Mouse (Mus musculus) thymus, adult 2 months (tissue): ENCODE measurements at regions not wholly inside any gene's neighbourhood (a gene's known extent, or its start where the extent isn't known, plus 50 kb on each side); places are given as distances from the start of the nearest gene placed in this dataset.

Source experiments
- CTCF ChIP-seq: fragments of 200-500 bp; IDR thresholded peaks from 2 replicates; pipeline ENCODE4 v1.5.1; 2012; ENCODE audit warnings: mild to moderate bottlenecking, control low read depth, low read length, moderate library complexity, borderline replicate concordance; ENCODE audit not compliant: control insufficient read depth, poor library complexity, insufficient read depth; ENCODE audit errors: extremely low read depth
- POLR2A ChIP-seq: fragments of 200-500 bp; IDR thresholded peaks from 2 replicates; pipeline ENCODE4 v1.6.1; 2012; ENCODE audit warnings: mild to moderate bottlenecking, low read length, control low read depth, moderate library complexity; ENCODE audit not compliant: control insufficient read depth, poor library complexity, insufficient read depth; ENCODE audit errors: extremely low read depth

DNA sequence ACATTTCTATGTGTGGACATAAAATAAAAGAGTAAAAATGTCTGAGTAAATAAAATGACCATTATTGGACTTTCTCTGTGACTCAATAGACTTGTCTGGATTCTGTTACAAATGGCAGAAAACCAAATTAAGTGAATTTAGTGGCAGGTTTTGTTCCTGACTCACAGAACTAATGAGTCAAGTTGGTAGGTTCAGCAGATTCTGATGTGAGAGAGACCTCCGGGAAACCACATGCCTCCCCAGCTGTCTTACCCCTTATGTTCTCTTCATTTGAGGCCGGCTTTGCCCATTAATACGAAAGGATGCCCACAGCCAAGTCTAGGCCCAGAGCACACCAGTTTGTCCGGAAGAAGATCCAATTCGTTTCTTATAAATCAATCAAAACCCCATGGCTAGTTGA is 59.4 kb upstream of the Rbms1 start:
- TF ChIP-seq CTCF, result no peak
- TF ChIP-seq POLR2A, result no peak
